Mouse (Mus musculus) left cerebral cortex, postnatal 10 days (tissue): Measurements from ENCODE around the gene Wwox. TPM values are rescaled to one million over a fixed set of nuclear protein-coding genes. Genes with fewer than 3 reads are reported as not detected.
A peak's percentile ranks its signal among the peaks of the same experiment; 100 is the strongest.

ENCODE experiments used
- DNase-seq, 2 experiments: peaks; one replicate each; pipeline ENCODE4 v3.0.0; 2021 to 2022; ENCODE audit warnings: low spot score in 2 of 2, mixed read lengths in 1 of 2; ENCODE audit errors: extremely low spot score in 1 of 2
- intact Hi-C: fragments of 180-260 bp; cut with DNase I; formaldehyde crosslinking; loops from one replicate; pipeline ENCODE4 v1.15.1; 2025
- total RNA-seq, 2 experiments: library from RNA; stranded (reverse); gene quantifications; 2 replicates each; pipeline ENCODE4 v1.2.3; 2021

The Wwox gene
- total RNA-seq, 2 experiments from 2014 or later, result 12.5 to 13.4 TPM

GRCm38 (mm10) chr8:114615908-114616307 lies 176.5 kb downstream of the Wwox start:
- DNase-seq, result no peak
- intact Hi-C loops, result no loop called here

- no peak for DNase-seq
- intact Hi-C loops, result no loop called here
These were observed 179.6 kb downstream of the Wwox start for GRCm38 (mm10) chr8:114618908-114619508.

- intact Hi-C loops, result no loop called here
These were observed 185.9 kb downstream of the Wwox start for GRCm38 (mm10) chr8:114625402-114625801.

GRCm38 (mm10) chr8:114626897-114627296 lies 187.4 kb downstream of the Wwox start:
- intact Hi-C loops, result no loop called here
- DNase-seq, result no peak

More at GRCm38 (mm10) chr8:114625402-114625801, 185.9 kb downstream of the Wwox start:
- DNase-seq, result no peak

- intact Hi-C loops, result no loop called here
- DNase-seq, result no peak
These were observed 190.3 kb downstream of the Wwox start for GRCm38 (mm10) chr8:114629719-114630118.

GRCm38 (mm10) chr8:114631087-114631486 lies 191.6 kb downstream of the Wwox start:
- intact Hi-C loops, result no loop called here
- no peak for DNase-seq

GRCm38 (mm10) chr8:114634151-114634550 lies 194.7 kb downstream of the Wwox start:
- DNase-seq, result no peak
- intact Hi-C loops, result no loop called here

GRCm38 (mm10) chr8:114634669-114635410 lies 195.4 kb downstream of the Wwox start:
- no peak for DNase-seq
- intact Hi-C loops, result no loop called here

GRCm38 (mm10) chr8:114636376-114636775 lies 196.9 kb downstream of the Wwox start:
- DNase-seq, result no peak
- intact Hi-C loops, result no loop called here

- no peak for DNase-seq
- intact Hi-C loops, result no loop called here
These were observed 202.4 kb downstream of the Wwox start for GRCm38 (mm10) chr8:114641809-114642208.

GRCm38 (mm10) chr8:114650789-114651188 lies 211.3 kb downstream of the Wwox start:
- intact Hi-C loops, result no loop called here
- no peak for DNase-seq

- peak in 1 of 2 experiments; percentile 44 for DNase-seq
- intact Hi-C loops, result no loop called here
These were observed 218.3 kb downstream of the Wwox start for GRCm38 (mm10) chr8:114657789-114658188.

GRCm38 (mm10) chr8:114658475-114658874 lies 219.0 kb downstream of the Wwox start:
- DNase-seq, result no peak
- intact Hi-C loops, result no loop called here

- DNase-seq, result no peak
- intact Hi-C loops, result no loop called here
These were observed 223.6 kb downstream of the Wwox start for GRCm38 (mm10) chr8:114663053-114663452.

- intact Hi-C loops, result no loop called here
- DNase-seq, result no peak
These were observed 226.1 kb downstream of the Wwox start for GRCm38 (mm10) chr8:114665521-114665920.

- no peak for DNase-seq
These were observed 231.3 kb downstream of the Wwox start for GRCm38 (mm10) chr8:114670801-114671200.

GRCm38 (mm10) chr8:114671237-114671674 lies 231.8 kb downstream of the Wwox start:
- no peak for DNase-seq
- intact Hi-C loops, result no loop called here

More at GRCm38 (mm10) chr8:114670801-114671200, 231.3 kb downstream of the Wwox start:
- intact Hi-C loops, result no loop called here

GRCm38 (mm10) chr8:114673416-114673815 lies 234.0 kb downstream of the Wwox start:
- intact Hi-C loops, result no loop called here
- DNase-seq, result no peak

- no peak for DNase-seq
- intact Hi-C loops, result no loop called here
These were observed 235.7 kb downstream of the Wwox start for GRCm38 (mm10) chr8:114675151-114675550.

GRCm38 (mm10) chr8:114676918-114677317 lies 237.5 kb downstream of the Wwox start:
- intact Hi-C loops, result no loop called here
- no peak for DNase-seq
